Mouse (Mus musculus) heart, adult 8-10 months (tissue): ENCODE data around the gene Slc43a3. TPM values are rescaled to one million over a fixed set of nuclear protein-coding genes. Genes with fewer than 3 reads are reported as not detected.
"Not testable (repeated sequence)": the region's sequence is repeated elsewhere in the genome, so short reads cannot be mapped to it uniquely, and the experiment has no call there.

Experiments used
- DNase-seq: peaks from one replicate; pipeline ENCODE4 v3.0.0; 2022; ENCODE audit warnings: low spot score
- total RNA-seq, 4 experiments: library from RNA; stranded (reverse); gene quantifications; 2 replicates each; pipeline ENCODE4 v1.2.4; 2022

Gene Slc43a3
- total RNA-seq, result 10 to 100 TPM; 60.6 to 71.4 (median 66.2) TPM

DNA sequence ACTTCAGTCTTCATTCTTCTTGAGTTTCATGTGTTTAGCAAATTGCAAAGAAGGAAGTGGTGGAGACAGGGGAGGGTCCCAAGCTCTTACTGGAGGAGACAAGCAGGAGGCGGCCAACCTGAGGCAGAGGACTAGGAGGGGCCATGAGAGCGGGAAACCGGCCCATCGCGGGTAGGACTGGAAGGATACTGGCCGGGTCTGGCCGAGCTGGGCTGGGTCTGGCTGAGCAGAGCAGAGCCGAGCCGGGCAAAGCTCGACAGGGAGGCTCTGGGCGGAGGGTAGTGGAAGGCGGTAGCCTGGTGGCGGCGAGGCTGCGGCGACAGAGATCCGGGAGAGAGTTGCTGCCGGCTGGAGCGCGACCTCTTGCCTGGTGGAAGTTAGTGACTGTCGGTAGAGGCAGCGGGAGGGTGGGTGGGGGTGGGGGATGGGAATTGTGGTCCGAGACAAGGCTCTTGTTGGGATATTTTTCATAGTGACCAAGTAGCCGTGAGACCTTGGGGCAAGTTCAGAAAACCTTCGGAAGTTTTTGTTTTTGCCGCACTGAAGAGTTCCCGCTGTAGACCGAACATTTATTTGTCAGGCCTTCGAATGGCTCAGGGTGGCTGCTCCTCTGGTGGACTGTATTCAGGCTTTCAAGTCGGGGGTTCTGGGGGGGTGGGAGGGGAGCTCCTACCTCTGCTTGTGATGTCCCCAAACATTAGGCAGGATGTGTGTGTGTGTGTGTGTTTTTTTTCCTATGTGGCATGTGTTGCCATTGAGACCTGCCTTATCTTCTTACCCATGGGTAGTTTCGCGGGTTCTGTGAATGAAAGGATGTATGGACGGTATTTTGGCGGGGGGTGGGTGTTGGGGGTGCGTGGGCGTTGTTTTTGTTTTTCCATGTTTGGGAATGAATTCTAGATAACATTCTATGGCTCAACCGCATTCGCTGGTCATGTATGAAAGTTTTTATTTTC, at the start of gene Slc43a3:
Gene Slc43a3 (plus strand): TSS at position 106 of the 956 bp plus-strand sequence.
- DNase-seq, result peak; percentile 92

DNA sequence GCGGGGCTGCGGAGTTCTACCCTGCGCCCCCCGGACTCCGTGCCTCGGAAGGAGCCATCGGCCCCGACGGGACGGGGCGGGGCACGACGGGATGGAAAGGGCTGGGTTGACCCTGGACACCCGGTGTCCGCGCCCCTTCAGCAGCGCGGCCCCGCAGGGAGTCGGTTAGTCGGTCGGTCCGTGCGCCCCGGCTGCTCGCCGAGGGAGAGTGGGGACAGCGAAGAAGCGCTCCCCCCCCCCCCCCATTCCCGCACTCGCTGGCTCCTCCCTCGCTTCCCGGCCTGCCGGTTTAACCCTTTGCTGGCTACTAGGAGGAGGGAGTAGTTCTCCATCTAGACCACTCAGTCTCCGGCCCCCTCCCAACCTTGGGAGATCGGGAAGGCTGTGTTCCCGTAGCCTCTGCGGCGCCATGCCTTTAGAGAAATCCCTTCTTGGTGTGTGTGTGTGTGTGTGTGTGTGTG, 49.5 kb upstream of the Slc43a3 start:
- DNase-seq, result peak; percentile 50

GRCm38 (mm10) chr2:84887411-84888271, 48.7 kb upstream of the Slc43a3 start:
- peak; percentile 43 for DNase-seq

DNA sequence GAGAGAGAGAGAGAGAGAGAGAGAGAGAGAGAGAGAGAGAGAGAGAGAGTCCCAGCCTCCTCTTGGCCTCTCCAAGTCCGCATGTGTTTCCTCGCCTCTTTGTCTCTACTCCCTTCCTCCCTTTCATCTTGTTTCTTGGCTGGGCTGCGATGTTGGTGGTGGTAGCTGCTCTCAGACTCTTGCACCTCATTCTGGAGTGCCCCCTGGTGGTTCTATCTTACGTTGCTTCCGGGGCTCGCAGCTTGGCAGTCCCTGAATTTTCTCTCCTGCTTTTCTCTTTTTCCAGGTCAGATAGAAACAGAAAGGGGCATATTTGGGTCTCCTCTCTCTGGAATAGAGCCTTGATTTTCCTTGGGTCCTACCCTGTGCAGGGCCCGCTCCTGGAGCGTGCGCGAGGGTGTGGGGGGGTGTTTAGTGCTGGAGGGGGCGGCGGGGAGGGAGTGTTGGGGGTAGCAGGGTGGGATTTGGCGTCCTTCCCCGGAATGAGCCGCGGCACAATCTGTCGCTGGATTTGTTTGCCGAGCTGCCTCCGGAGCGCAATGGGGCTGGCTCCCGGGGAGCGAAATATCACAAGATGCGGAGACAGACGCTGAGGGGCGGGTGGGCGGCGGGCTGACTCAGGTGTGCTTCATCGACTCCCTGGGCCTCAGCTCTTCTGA, 47.6 kb upstream of the Slc43a3 start:
- DNase-seq, result peak; percentile 85

GRCm38 (mm10) chr2:84889316-84890044, 46.9 kb upstream of the Slc43a3 start:
- DNase-seq, result no peak

GRCm38 (mm10) chr2:84890045-84890340, 46.4 kb upstream of the Slc43a3 start:
- peak; percentile 86 for DNase-seq

- no peak for DNase-seq
These were observed 43.0 kb upstream of the Slc43a3 start for GRCm38 (mm10) chr2:84893359-84893758.

DNA sequence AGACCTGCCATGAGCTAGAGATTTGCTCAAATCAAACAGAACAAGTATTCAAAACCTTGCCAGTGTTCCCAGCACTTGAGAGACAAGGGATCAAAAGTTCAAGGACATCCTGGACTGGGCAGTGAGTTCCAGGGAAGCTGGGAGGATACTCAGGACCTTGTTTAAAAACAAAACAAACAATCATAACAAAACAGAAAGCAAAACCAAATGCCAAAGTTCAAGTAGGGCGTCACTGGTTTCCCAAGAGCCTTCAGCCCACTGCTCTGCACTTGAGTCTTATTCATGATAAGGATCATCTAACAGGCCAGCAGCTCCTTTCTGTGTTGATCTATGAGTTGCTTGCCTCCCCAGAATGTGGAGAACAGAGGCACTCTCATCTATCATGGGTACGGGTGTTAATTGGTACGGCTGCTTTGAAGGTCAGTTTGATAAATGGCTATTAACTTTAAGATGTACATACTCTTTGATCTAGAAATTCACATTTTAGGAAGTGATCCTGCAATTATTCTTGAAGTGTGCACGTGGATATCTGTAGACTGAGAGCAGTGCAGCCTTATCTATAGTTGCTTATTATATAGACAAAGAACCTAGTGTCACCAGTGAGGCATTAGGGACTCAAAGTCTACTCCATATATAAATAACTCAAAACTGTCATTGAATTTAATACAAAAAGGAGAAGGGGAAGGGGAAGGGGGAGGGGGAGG, 40.7 kb upstream of the Slc43a3 start:
- DNase-seq, result peak; percentile 67

DNA sequence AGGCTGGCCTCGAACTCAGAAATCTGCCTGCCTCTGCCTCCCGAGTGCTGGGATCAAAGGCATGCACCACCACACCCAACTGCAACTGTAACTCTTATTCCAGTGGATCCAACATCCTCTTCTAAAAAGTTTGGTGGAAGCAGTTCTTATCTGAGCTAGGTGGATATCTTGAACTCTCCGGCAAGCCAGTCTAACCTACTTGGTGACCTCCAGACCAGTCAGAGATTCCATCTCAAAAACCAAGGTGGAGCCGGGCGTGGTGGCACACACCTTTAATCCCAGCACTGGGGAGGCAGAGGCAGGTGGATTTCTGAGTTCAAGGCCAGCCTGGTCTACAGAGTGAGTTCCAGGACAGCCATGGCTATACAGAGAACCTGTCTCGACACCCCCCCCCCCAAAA, 39.7 kb upstream of the Slc43a3 start:
- DNase-seq, result not testable (repeated sequence)

DNA sequence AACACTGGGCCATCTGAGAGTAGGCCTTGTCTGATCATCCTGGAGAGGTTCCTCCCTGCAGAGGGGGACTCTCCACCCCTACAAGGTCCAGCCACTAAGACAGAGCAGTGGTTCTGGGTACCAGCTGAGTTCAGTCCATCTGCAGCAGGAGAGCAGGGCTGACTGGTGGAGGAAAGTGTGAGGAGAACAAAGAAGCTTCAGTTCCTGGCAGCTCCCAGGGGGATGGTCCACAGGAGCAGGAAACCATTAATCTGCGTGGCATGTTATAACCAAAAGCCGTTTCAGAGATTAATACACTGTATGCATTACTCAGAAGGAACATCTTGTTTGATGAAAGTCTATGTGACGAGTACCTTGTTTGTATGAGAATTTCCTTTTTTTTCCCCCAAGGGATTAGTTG, 23.7 kb upstream of the Slc43a3 start:
- DNase-seq, result no peak

DNA sequence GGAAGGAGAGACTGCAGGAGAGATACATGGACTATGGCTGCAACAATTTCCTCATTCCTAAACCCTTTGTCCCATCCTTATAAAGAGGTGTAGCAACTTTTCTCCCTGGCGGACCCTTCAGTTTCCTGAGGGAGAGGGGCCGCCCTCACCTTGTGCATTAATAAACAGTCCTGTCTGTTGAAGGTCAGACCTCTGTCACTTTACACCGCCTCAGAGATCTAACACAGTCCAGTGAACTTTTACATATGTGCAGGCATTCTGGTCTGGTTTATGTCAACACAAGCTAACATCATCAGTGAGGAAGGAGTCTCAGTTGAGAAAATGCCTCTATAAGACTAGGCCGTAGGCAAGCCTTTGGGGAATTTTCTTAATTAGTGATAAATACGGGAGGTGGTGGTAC, 22.5 kb upstream of the Slc43a3 start:
- DNase-seq, result no peak

- peak; percentile 77 for DNase-seq
These were observed 21.0 kb upstream of the Slc43a3 start for GRCm38 (mm10) chr2:84915330-84915729.

DNA sequence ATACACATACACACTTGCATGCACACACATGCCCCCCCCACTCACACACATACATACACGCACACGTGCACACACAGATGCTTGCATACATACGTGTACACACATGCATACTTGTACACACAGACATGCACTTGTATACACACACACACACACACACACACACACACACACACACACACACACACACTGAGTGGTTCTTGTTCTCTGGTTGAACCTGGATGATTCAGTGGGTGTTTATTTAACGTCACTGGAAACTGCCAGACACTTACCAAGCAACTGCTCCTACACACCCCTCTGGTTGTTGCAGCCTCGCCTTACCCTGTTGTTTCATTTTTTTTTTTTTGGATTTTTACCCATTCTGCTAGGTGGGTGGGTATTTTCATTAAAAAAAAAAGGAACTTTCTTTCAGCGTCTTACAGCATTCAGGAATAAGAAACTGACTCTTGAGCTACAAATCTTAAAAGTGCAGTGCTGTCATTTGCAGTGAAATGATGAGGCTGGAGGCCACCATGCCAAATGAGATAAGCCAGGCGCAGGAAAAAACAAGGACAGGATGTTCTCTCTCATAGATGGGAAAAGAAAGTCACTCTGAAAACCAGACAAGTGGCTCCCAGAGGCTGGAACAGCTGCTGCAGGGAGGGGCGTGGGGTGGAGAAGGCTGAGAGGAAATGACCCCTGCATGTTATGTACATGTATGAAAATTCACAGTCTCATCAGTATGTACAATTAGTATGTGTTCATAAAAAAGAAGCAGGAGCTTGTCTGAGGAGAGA, 19.6 kb upstream of the Slc43a3 start:
- DNase-seq, result peak; percentile 93

GRCm38 (mm10) chr2:84918188-84918587, 18.2 kb upstream of the Slc43a3 start:
- DNase-seq, result no peak

GRCm38 (mm10) chr2:84919601-84920108, 16.7 kb upstream of the Slc43a3 start:
- no peak for DNase-seq

GRCm38 (mm10) chr2:84930186-84930585, 6.2 kb upstream of the Slc43a3 start:
- no peak for DNase-seq

- no peak for DNase-seq
These were observed 2.3 kb upstream of the Slc43a3 start for GRCm38 (mm10) chr2:84933992-84934648.

DNA sequence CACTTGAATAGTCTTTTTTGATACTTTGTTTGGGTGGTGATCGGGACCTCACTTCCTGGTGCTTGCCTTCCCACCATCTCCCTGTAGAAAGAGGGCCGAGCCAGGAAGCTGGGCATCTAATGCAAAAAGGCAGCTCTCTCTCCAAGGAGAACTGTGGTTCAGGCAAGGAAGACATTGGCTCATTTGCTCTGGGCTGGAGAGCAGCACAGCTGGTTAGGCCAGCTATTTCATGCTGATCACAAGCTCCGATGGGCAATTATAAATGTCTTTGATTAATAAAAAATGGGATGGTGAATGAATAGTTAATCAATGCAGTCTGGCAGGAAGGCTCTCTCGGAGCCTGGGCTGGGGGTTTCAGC, 1.8 kb upstream of the Slc43a3 start:
- DNase-seq, result no peak

- no peak for DNase-seq
These were observed 1.3 kb upstream of the Slc43a3 start for GRCm38 (mm10) chr2:84935065-84935464.
